In the genomic region with DNA sequence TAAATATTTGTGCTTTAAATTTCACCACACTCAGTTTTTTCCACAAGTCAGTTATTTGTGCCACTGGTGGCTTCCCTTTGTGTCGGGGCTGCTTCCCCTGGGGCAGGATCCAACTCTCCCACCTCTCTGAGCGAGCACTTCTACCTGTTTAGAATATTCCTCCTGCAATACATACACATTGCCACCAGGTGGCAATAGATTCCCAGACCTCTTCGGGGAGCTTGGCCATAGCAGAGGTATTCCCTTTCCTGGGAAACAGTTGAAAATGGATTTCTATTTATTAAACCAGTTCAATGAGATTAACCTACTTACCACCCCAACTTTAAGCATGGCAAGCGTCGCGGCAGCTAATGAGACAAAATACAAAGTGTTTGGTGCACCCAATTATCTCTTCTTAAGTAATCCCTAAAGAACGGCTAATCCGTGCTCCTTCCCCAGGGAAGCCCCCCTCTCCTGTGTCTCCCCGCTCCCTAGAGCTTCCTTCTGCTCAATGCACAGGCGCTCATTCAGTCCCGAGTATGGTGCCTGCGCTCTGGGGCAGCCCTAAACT, we compare ENCODE assay signal across 8 mouse cellular contexts.
A peak's percentile ranks its signal among the peaks of the same experiment; 100 is the strongest.
DNase-seq lines count a peak whose midpoint lies in the region; ATAC-seq lines count a peak whose summit lies in the region.

No protein-coding gene starts in this region.

- peaks cover 12% of the 10 kb centered on the region for H3K4me1 ChIP-seq in forebrain, embryonic 10.5 days
- peaks cover 7% of the 10 kb centered on the region; the same call in 1 of the 2 replicates for H3K4me1 ChIP-seq in forebrain, embryonic 13.5 days
- H3K4me1 ChIP-seq in midbrain, embryonic 16.5 days (ENCODE audit: control insufficient read depth, insufficient read depth, low read length): peaks cover 6% of the 10 kb centered on the region; the same call in 1 of the 2 replicates

- no peak overlapping the region for H3K27ac ChIP-seq in forebrain, embryonic 10.5 days
- no peak overlapping the region for H3K27ac ChIP-seq in forebrain, embryonic 13.5 days
- no peak overlapping the region for H3K27ac ChIP-seq in midbrain, embryonic 16.5 days (ENCODE audit: low read length)

- no peak overlapping the region for H3K9ac ChIP-seq in forebrain, embryonic 13.5 days
- no peak overlapping the region for H3K9ac ChIP-seq in midbrain, embryonic 16.5 days (ENCODE audit: low read depth, low read length)

- no peaks in the 10 kb centered on the region for H3K9me3 ChIP-seq in forebrain, embryonic 10.5 days
- H3K9me3 ChIP-seq in forebrain, embryonic 13.5 days (replicated peaks): no peaks in the 10 kb centered on the region
- H3K9me3 ChIP-seq in midbrain, embryonic 16.5 days (replicated peaks; ENCODE audit: control insufficient read depth, low read length, poor library complexity, severe bottlenecking): no peaks in the 10 kb centered on the region

- WGBS in forebrain, embryonic 10.5 days: 5% methylated on average over 12 of the region's 12 CpGs
- 1% methylated on average over 12 of the region's 12 CpGs for WGBS in forebrain, embryonic 13.5 days
- WGBS in midbrain, embryonic 16.5 days: 8% methylated on average over 12 of the region's 12 CpGs

- H3K4me3 ChIP-seq in forebrain, embryonic 10.5 days: no peak overlapping the region
- H3K4me3 ChIP-seq in forebrain, embryonic 13.5 days: no peak overlapping the region
- no peak overlapping the region for H3K4me3 ChIP-seq in midbrain, embryonic 16.5 days (ENCODE audit: low read depth, low read length)

- H3K27me3 ChIP-seq in forebrain, embryonic 10.5 days (ENCODE audit: poor library complexity, severe bottlenecking): peaks cover 76% of the 10 kb centered on the region
- H3K27me3 ChIP-seq in forebrain, embryonic 13.5 days: peaks cover 28% of the 10 kb centered on the region
- H3K27me3 ChIP-seq in midbrain, embryonic 16.5 days (ENCODE audit: control insufficient read depth, insufficient read depth, low read depth, low read length): peaks cover 4% of the 10 kb centered on the region; the same call in 1 of the 2 replicates

- no peak for ATAC-seq in forebrain, embryonic 13.5 days
- peak; percentile 62; the same call in 1 of the 2 replicates for ATAC-seq in midbrain, embryonic 16.5 days

- DNase-seq in forebrain, embryonic 10.5 days (ENCODE audit: extremely low spot score, low spot score): peak; percentile 41
- peak; percentile 3 for DNase-seq in thymus, postnatal 0 days (ENCODE audit: low spot score)
- no peak for DNase-seq in thymus, adult 18-20 months
- DNase-seq in hindlimb bud, embryonic 11.5 days (ENCODE audit: extremely low spot score, low read depth, low spot score): peak; percentile 42
- no peak for DNase-seq in T-cell, adult 2 months (ENCODE audit: low spot score)
- DNase-seq in kidney, adult 11 months: no peak

- no peaks in the 10 kb centered on the region for H3K36me3 ChIP-seq in forebrain, embryonic 10.5 days (replicated peaks)
- no peaks in the 10 kb centered on the region for H3K36me3 ChIP-seq in forebrain, embryonic 13.5 days (ENCODE audit: poor library complexity, severe bottlenecking)
- no peaks in the 10 kb centered on the region for H3K36me3 ChIP-seq in midbrain, embryonic 16.5 days (ENCODE audit: control insufficient read depth, insufficient read depth, low read length)

- no peak overlapping the region for H3K4me2 ChIP-seq in forebrain, embryonic 13.5 days
- H3K4me2 ChIP-seq in midbrain, embryonic 16.5 days (ENCODE audit: low read length): no peak overlapping the region

Comparison
In these comparisons a context has a peak if more than half of its experiments do, and no peak if none do; other contexts are left out.
1. DNase-seq: peak in forebrain, embryonic 10.5 days (single experiment), thymus, postnatal 0 days (single experiment) and hindlimb bud, embryonic 11.5 days (single experiment); none in thymus, adult 18-20 months (0 of 2), T-cell, adult 2 months (single experiment) and kidney, adult 11 months (single experiment).